Comparison of ENCODE assay signal across 9 mouse cellular contexts in genomic region chr6:88388946-88389345, GRCm38 (mm10). TPM values are rescaled to one million over a fixed set of nuclear protein-coding genes. Genes with fewer than 3 reads are reported as not detected.
A peak's percentile ranks its signal among the peaks of the same experiment; 100 is the strongest.
DNase-seq lines count a peak whose midpoint lies in the region; ATAC-seq lines count a peak whose summit lies in the region.
"Had no signal": no experiment of that assay in that cellular context is flagged by ENCODE, and none has a peak within 500 bp of the region (broad histone marks: within the 10 kb centered on the region; RNA-seq: fewer than 3 reads in every experiment).

No protein-coding gene starts in this region.

- no peak overlapping the region for H3K4me3 ChIP-seq in hindbrain, embryonic 11.5 days (ENCODE audit: low read depth, low read length)
- H3K4me3 ChIP-seq in hindbrain, embryonic 14.5 days (replicated peaks; ENCODE audit: low read length) = no peak overlapping the region
- H3K4me3 ChIP-seq in embryonic facial prominence, embryonic 15.5 days (replicated peaks) = no peak overlapping the region
- H3K4me3 ChIP-seq: megakaryocyte, embryonic 14.5 days had no signal

- H3K27me3 ChIP-seq in hindbrain, embryonic 11.5 days (ENCODE audit: control insufficient read depth, insufficient read depth, low read length) = no peaks in the 10 kb centered on the region
- no peaks in the 10 kb centered on the region for H3K27me3 ChIP-seq in hindbrain, embryonic 14.5 days (ENCODE audit: control insufficient read depth, insufficient read depth, low read length)
- no peaks in the 10 kb centered on the region for H3K27me3 ChIP-seq in embryonic facial prominence, embryonic 15.5 days

- 0 out of 2 replicates have a peak, but pooled peaks cover 4% of the 10 kb centered on the region for H3K4me1 ChIP-seq in hindbrain, embryonic 11.5 days (replicated peaks; ENCODE audit: control insufficient read depth, insufficient read depth, low read length)
- peaks cover 13% of the 10 kb centered on the region for H3K4me1 ChIP-seq in hindbrain, embryonic 14.5 days (replicated peaks; ENCODE audit: control insufficient read depth, insufficient read depth, low read length)
- peaks cover 53% of the 10 kb centered on the region for H3K4me1 ChIP-seq in embryonic facial prominence, embryonic 15.5 days

- no peak overlapping the region for H3K9ac ChIP-seq in hindbrain, embryonic 11.5 days (ENCODE audit: low read depth, low read length)
- no peak overlapping the region for H3K9ac ChIP-seq in hindbrain, embryonic 14.5 days
- H3K9ac ChIP-seq in embryonic facial prominence, embryonic 15.5 days = no peak overlapping the region

- WGBS in hindbrain, embryonic 11.5 days = 57% methylated on average over 5 of the region's 5 CpGs
- WGBS in hindbrain, embryonic 14.5 days = 70% methylated on average over 5 of the region's 5 CpGs
- 27% methylated on average over 5 of the region's 5 CpGs for WGBS in embryonic facial prominence, embryonic 15.5 days

- ATAC-seq in hindbrain, embryonic 11.5 days (ENCODE audit: low FRiP score) = no peak
- ATAC-seq in hindbrain, embryonic 14.5 days (ENCODE audit: low FRiP score) = no peak
- ATAC-seq in embryonic facial prominence, embryonic 15.5 days (ENCODE audit: insufficient number of reproducible peaks, low FRiP score, low TSS enrichment, low read depth) = peak; percentile 64

- no peak for DNase-seq in hindbrain, embryonic 11.5 days (ENCODE audit: low spot score)
- DNase-seq in hindbrain, embryonic 14.5 days (ENCODE audit: low spot score) = no peak
- DNase-seq in heart, postnatal 14 days = peak; percentile 62 to 63
- peak; percentile 25 for DNase-seq in lung, postnatal 14 days
- no peak for DNase-seq in layer of hippocampus, postnatal 10 days (ENCODE audit: low spot score in 2 of 2)
- DNase-seq in thymus, postnatal 4 days = no peak
- no peak for DNase-seq in frontal cortex, postnatal 10 days (ENCODE audit: low spot score in 2 of 2)

- no peaks in the 10 kb centered on the region for H3K36me3 ChIP-seq in hindbrain, embryonic 11.5 days (ENCODE audit: control insufficient read depth, insufficient read depth, low read length)
- H3K36me3 ChIP-seq in hindbrain, embryonic 14.5 days (replicated peaks; ENCODE audit: control insufficient read depth, insufficient read depth) = no peaks in the 10 kb centered on the region
- no peaks in the 10 kb centered on the region for H3K36me3 ChIP-seq in embryonic facial prominence, embryonic 15.5 days

- no peaks in the 10 kb centered on the region for H3K9me3 ChIP-seq in hindbrain, embryonic 11.5 days (ENCODE audit: control insufficient read depth, low read length)
- H3K9me3 ChIP-seq in hindbrain, embryonic 14.5 days (ENCODE audit: control insufficient read depth, low read length) = no peaks in the 10 kb centered on the region
- H3K9me3 ChIP-seq in embryonic facial prominence, embryonic 15.5 days (replicated peaks) = no peaks in the 10 kb centered on the region
- H3K9me3 ChIP-seq: megakaryocyte, embryonic 14.5 days had no signal

- peak overlapping the region; percentile 31; the same call in 1 of the 2 replicates for H3K27ac ChIP-seq in hindbrain, embryonic 11.5 days (ENCODE audit: low read depth, low read length)
- H3K27ac ChIP-seq in hindbrain, embryonic 14.5 days = no peak overlapping the region
- peak overlapping the region; percentile 83 for H3K27ac ChIP-seq in embryonic facial prominence, embryonic 15.5 days (replicated peaks)

- H3K4me2 ChIP-seq in hindbrain, embryonic 11.5 days (replicated peaks; ENCODE audit: low read depth, low read length) = no peak overlapping the region
- H3K4me2 ChIP-seq in hindbrain, embryonic 14.5 days (replicated peaks) = no peak overlapping the region
- H3K4me2 ChIP-seq in embryonic facial prominence, embryonic 15.5 days (replicated peaks) = no peak overlapping the region

- intact Hi-C loops in heart, postnatal 14 days (cut with DNase I) = no loop called here

RNA-seq across cellular contexts. Expression of gene Eefsec, which starts 57.4 kb away (rescaled TPM):
- 34.9 and 41.9 TPM in 2 replicates for polyA plus RNA-seq in hindbrain, embryonic 11.5 days (2014; fragmentation: Nextera tagmentation; extraction: Ambion mirVana)
- 27.5 and 28.9 TPM in 2 replicates for polyA plus RNA-seq in hindbrain, embryonic 14.5 days (2014; fragmentation: Nextera tagmentation; extraction: Ambion mirVana)
- polyA plus RNA-seq in embryonic facial prominence, embryonic 15.5 days (2015; fragmentation: Nextera tagmentation; extraction: Ambion mirVana) = 36.2 and 37.4 TPM in 2 replicates
- 1 to 10 TPM; 9.0 to 9.5 TPM for total RNA-seq in heart, postnatal 14 days (2021)
- 10 to 100 TPM; 24.6 to 25.1 TPM for total RNA-seq in layer of hippocampus, postnatal 10 days (2021)

Comparison
In these comparisons a context has a peak if more than half of its experiments do, and no peak if none do; other contexts are left out.
1. DNase-seq: peak in heart, postnatal 14 days (2 of 2) and lung, postnatal 14 days (single experiment); none in hindbrain, embryonic 11.5 days (single experiment), hindbrain, embryonic 14.5 days (single experiment), layer of hippocampus, postnatal 10 days (0 of 2), thymus, postnatal 4 days (single experiment) and frontal cortex, postnatal 10 days (0 of 2).